Mouse (Mus musculus): ENCODE data around the gene Prss47.

Gene Prss47

GRCm38 (mm10) chr13:65052660-65053059 lies at the start of gene Prss47:
Gene Prss47 (minus strand): TSS chr13:65052760.
- no peak for DNase-seq

DNA sequence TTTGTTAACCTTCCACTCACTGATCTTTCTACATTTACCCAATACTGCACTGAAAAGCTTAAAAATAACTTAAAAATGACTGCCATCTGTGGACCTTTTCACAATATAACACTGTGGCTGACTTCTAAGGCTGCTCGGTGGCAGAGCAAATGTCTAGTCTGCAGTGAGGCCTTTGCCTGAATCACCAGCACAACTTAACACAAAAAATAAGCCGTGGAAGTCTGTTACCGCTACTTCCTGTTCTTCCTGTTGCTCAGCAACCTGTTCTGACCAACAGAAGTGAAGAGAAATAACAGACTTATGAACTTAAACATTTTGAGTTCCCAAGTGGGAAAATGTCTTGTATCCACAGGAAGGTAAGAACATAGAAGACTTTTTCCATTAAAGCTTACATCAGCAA lies 48.7 kb upstream of the Prss47 start:
- no peak for DNase-seq

- no peak for DNase-seq
Measured at GRCm38 (mm10) chr13:65100678-65101077, 48.1 kb upstream of the Prss47 start.

- no peak for DNase-seq
Measured at GRCm38 (mm10) chr13:65097018-65097417, 44.5 kb upstream of the Prss47 start.

DNA sequence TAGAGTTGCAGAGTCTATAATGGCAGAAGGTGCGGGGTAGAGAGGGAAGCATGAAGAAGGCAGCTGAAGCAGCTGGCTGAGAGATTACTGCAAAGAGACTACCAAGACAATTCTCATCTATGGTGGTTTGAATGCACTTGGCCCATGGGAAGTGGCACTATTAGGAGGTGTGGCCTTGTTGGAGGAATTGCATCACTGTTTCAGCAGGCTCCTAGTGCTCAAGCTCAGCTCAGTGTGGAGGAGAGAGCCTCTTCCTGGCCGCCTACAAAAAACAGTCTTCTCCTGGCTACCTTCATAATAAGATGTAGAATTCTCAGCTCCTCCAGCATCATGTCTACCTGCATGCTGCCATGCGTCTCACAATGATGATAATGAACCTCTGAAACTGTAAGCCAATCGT lies 43.4 kb upstream of the Prss47 start:
- no peak for DNase-seq

DNA sequence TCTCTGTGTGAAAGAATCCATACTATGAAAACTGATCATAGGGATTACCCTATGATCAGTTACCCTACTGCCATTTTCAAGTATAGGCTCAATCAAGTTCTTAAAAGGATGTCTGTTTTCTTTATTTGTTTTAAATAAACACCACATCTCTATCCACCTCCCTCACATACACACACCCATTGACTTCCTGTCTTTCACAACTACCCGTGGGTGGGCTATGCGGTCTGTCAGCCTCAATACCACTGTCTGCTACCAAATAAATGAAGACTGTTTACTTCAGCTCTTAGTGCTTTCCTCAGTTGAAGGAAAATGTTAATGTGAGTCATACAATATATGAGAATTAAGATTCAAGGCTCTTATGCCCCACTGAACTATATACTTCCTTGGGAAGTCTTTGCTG lies 17.4 kb upstream of the Prss47 start:
- no peak for DNase-seq

DNA sequence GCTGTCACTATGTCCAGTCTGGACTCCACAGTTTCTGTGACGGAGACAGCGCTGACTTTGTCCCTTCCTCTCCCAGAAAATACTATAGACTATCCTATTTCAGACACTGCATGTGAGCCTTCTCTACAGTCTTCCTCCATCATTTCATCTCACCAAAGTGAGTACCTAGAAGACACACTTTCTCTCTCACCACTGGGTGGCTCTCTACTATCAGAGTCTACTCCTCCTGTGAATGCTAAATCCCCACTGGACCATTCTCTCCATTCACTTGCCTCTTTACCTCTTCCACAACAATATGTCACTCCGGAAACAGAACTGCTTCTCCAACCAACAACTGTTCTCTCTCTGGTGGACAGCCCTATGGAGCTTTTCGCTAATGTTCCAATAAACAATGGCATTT lies 17.5 kb downstream of the Prss47 start:
- peak; percentile 1 for DNase-seq

- no peak for DNase-seq
Measured at GRCm38 (mm10) chr13:65032758-65033157, 19.8 kb downstream of the Prss47 start, which contains the start of gene Spata31d1c. Gene Spata31d1c (plus strand): TSS chr13:65033058.

GRCm38 (mm10) chr13:65011052-65011738 lies 41.4 kb downstream of the Prss47 start:
- no peak for DNase-seq

- DNase-seq = no peak
Measured at GRCm38 (mm10) chr13:65007971-65008370, 44.6 kb downstream of the Prss47 start.

- DNase-seq = no peak
Measured at GRCm38 (mm10) chr13:65006760-65007159, 45.8 kb downstream of the Prss47 start.

- DNase-seq = no peak
Measured at GRCm38 (mm10) chr13:65005414-65005813, 47.1 kb downstream of the Prss47 start.
